Mouse (Mus musculus): ENCODE results near the gene Retreg3. TPM values are rescaled to one million over a fixed set of nuclear protein-coding genes. Genes with fewer than 3 reads are reported as not detected.

Retreg3 gene
- polyA plus RNA-seq, 1 experiment from 2014 or later, result 14.0 TPM

GRCm38 (mm10) chr11:101141088-101141487, 21.4 kb upstream of the Retreg3 start:
- H3K27ac ChIP-seq (ENCODE audit: low read depth, low read length), result no peak overlapping the region
- peaks cover 7% of the 10 kb centered on the region for H3K4me1 ChIP-seq (ENCODE audit: control insufficient read depth, insufficient read depth, low read length)
- no peak overlapping the region for H3K4me2 ChIP-seq (ENCODE audit: low read length)
- no peak overlapping the region for H3K9ac ChIP-seq (ENCODE audit: low read length)
- 66% methylated on average over 8 of the region's 8 CpGs for whole genome bisulfite sequencing
- DNase-seq (ENCODE audit: low spot score), result no peak
- no peaks in the 10 kb centered on the region for H3K9me3 ChIP-seq (replicated peaks; ENCODE audit: control insufficient read depth, low read length)
- no peak for ATAC-seq
- no peaks in the 10 kb centered on the region for H3K27me3 ChIP-seq (replicated peaks; ENCODE audit: control insufficient read depth, insufficient read depth, low read length)
- H3K36me3 ChIP-seq (ENCODE audit: control insufficient read depth, insufficient read depth, low read length), result no peaks in the 10 kb centered on the region
- H3K4me3 ChIP-seq (ENCODE audit: low read depth, low read length), result no peak overlapping the region

- no peaks in the 10 kb centered on the region for H3K9me3 ChIP-seq (replicated peaks; ENCODE audit: control insufficient read depth, low read length)
- peak overlapping the region; percentile 51 for H3K4me2 ChIP-seq (ENCODE audit: low read length)
- WGBS, result 20% methylated on average over 27 of the region's 27 CpGs
- H3K27ac ChIP-seq (ENCODE audit: low read depth, low read length), result peak overlapping the region; percentile 52
- DNase-seq (ENCODE audit: low spot score), result peak; percentile 92
- H3K36me3 ChIP-seq (ENCODE audit: control insufficient read depth, insufficient read depth, low read length), result no peaks in the 10 kb centered on the region
- peak; percentile 85 for ATAC-seq
- no peaks in the 10 kb centered on the region for H3K27me3 ChIP-seq (replicated peaks; ENCODE audit: control insufficient read depth, insufficient read depth, low read length)
- H3K4me3 ChIP-seq (ENCODE audit: low read depth, low read length), result peak overlapping the region; percentile 29
- H3K4me1 ChIP-seq (ENCODE audit: control insufficient read depth, insufficient read depth, low read length), result peaks cover 7% of the 10 kb centered on the region
- peak overlapping the region; percentile 61 for H3K9ac ChIP-seq (ENCODE audit: low read length)
Measured at GRCm38 (mm10) chr11:101140164-101140819, 20.6 kb upstream of the Retreg3 start.

GRCm38 (mm10) chr11:101138536-101139181, 19.0 kb upstream of the Retreg3 start:
- H3K27me3 ChIP-seq (replicated peaks; ENCODE audit: control insufficient read depth, insufficient read depth, low read length), result no peaks in the 10 kb centered on the region
- ATAC-seq (peak; percentile 30; the same call in 1 of the 2 replicates), DNase-seq (ENCODE audit: low spot score) (peak; percentile 45)
- H3K4me1 ChIP-seq (ENCODE audit: control insufficient read depth, insufficient read depth, low read length), result peaks cover 7% of the 10 kb centered on the region
- H3K9me3 ChIP-seq (replicated peaks; ENCODE audit: control insufficient read depth, low read length), result no peaks in the 10 kb centered on the region
- H3K36me3 ChIP-seq (ENCODE audit: control insufficient read depth, insufficient read depth, low read length), result no peaks in the 10 kb centered on the region
- no peak overlapping the region; the same call in 1 of the 2 replicates for H3K27ac ChIP-seq (ENCODE audit: low read depth, low read length)
- H3K4me2 ChIP-seq (ENCODE audit: low read length), result peak overlapping the region; percentile 38
- WGBS, result 21% methylated on average over 15 of the region's 15 CpGs
- H3K4me3 ChIP-seq (ENCODE audit: low read depth, low read length), result no peak overlapping the region
- 0 out of 2 replicates have a peak overlapping the region, but pooled peaks have one; percentile 22 for H3K9ac ChIP-seq (ENCODE audit: low read length)

GRCm38 (mm10) chr11:101137000-101137399, 17.3 kb upstream of the Retreg3 start:
- no peak overlapping the region for H3K4me2 ChIP-seq (ENCODE audit: low read length)
- no peak for ATAC-seq
- no peak overlapping the region for H3K27ac ChIP-seq (ENCODE audit: low read depth, low read length)
- H3K4me1 ChIP-seq (ENCODE audit: control insufficient read depth, insufficient read depth, low read length), result peaks cover 7% of the 10 kb centered on the region
- 77% methylated on average over 7 of the region's 7 CpGs for WGBS
- no peak for DNase-seq (ENCODE audit: low spot score)
- no peaks in the 10 kb centered on the region for H3K36me3 ChIP-seq (ENCODE audit: control insufficient read depth, insufficient read depth, low read length)
- no peak overlapping the region for H3K4me3 ChIP-seq (ENCODE audit: low read depth, low read length)
- H3K9me3 ChIP-seq (replicated peaks; ENCODE audit: control insufficient read depth, low read length), result no peaks in the 10 kb centered on the region
- no peak overlapping the region for H3K9ac ChIP-seq (ENCODE audit: low read length)
- H3K27me3 ChIP-seq (replicated peaks; ENCODE audit: control insufficient read depth, insufficient read depth, low read length), result no peaks in the 10 kb centered on the region

GRCm38 (mm10) chr11:101134217-101134865, 14.6 kb upstream of the Retreg3 start:
- 78% methylated on average over 13 of the region's 13 CpGs for WGBS
- DNase-seq (ENCODE audit: low spot score) (no peak), ATAC-seq (no peak)
- peaks cover under 1% of the 10 kb centered on the region; the same call in 1 of the 2 replicates for H3K4me1 ChIP-seq (ENCODE audit: control insufficient read depth, insufficient read depth, low read length)
- H3K36me3 ChIP-seq (ENCODE audit: control insufficient read depth, insufficient read depth, low read length), result no peaks in the 10 kb centered on the region
- no peak overlapping the region for H3K9ac ChIP-seq (ENCODE audit: low read length)
- no peak overlapping the region for H3K4me3 ChIP-seq (ENCODE audit: low read depth, low read length)
- H3K27me3 ChIP-seq (replicated peaks; ENCODE audit: control insufficient read depth, insufficient read depth, low read length), result no peaks in the 10 kb centered on the region
- H3K9me3 ChIP-seq (replicated peaks; ENCODE audit: control insufficient read depth, low read length), result no peaks in the 10 kb centered on the region
- H3K4me2 ChIP-seq (ENCODE audit: low read length), result no peak overlapping the region
- no peak overlapping the region for H3K27ac ChIP-seq (ENCODE audit: low read depth, low read length)

GRCm38 (mm10) chr11:101133037-101133436, 13.3 kb upstream of the Retreg3 start:
- H3K27ac ChIP-seq (ENCODE audit: low read depth, low read length), result no peak overlapping the region
- no peaks in the 10 kb centered on the region for H3K27me3 ChIP-seq (replicated peaks; ENCODE audit: control insufficient read depth, insufficient read depth, low read length)
- H3K4me1 ChIP-seq (ENCODE audit: control insufficient read depth, insufficient read depth, low read length), result no peaks in the 10 kb centered on the region
- H3K4me2 ChIP-seq (ENCODE audit: low read length), result no peak overlapping the region
- no peak for DNase-seq (ENCODE audit: low spot score)
- no peaks in the 10 kb centered on the region for H3K36me3 ChIP-seq (ENCODE audit: control insufficient read depth, insufficient read depth, low read length)
- WGBS, result 89% methylated on average over 12 of the region's 12 CpGs
- no peaks in the 10 kb centered on the region for H3K9me3 ChIP-seq (replicated peaks; ENCODE audit: control insufficient read depth, low read length)
- H3K9ac ChIP-seq (ENCODE audit: low read length), result no peak overlapping the region
- no peak overlapping the region for H3K4me3 ChIP-seq (ENCODE audit: low read depth, low read length)
- no peak for ATAC-seq

GRCm38 (mm10) chr11:101131701-101132100, 12.0 kb upstream of the Retreg3 start:
- 86% methylated on average over 6 of the region's 6 CpGs for WGBS
- no peak overlapping the region for H3K4me3 ChIP-seq (ENCODE audit: low read depth, low read length)
- ATAC-seq, result no peak
- H3K9ac ChIP-seq (ENCODE audit: low read length), result no peak overlapping the region
- no peak overlapping the region for H3K27ac ChIP-seq (ENCODE audit: low read depth, low read length)
- H3K36me3 ChIP-seq (ENCODE audit: control insufficient read depth, insufficient read depth, low read length), result peaks cover 2% of the 10 kb centered on the region
- no peaks in the 10 kb centered on the region for H3K4me1 ChIP-seq (ENCODE audit: control insufficient read depth, insufficient read depth, low read length)
- H3K27me3 ChIP-seq (replicated peaks; ENCODE audit: control insufficient read depth, insufficient read depth, low read length), result no peaks in the 10 kb centered on the region
- H3K9me3 ChIP-seq (replicated peaks; ENCODE audit: control insufficient read depth, low read length), result no peaks in the 10 kb centered on the region
- no peak overlapping the region for H3K4me2 ChIP-seq (ENCODE audit: low read length)
- DNase-seq (ENCODE audit: low spot score), result no peak

- Histone ChIP-seq H3K4me2 (ENCODE audit: low read length) (no peak overlapping the region), H3K4me3 (ENCODE audit: low read depth, low read length) (no peak overlapping the region), H3K27ac (ENCODE audit: low read depth, low read length) (no peak overlapping the region), H3K36me3 (ENCODE audit: control insufficient read depth, insufficient read depth, low read length) (peaks cover 7% of the 10 kb centered on the region), H3K27me3 (replicated peaks; ENCODE audit: control insufficient read depth, insufficient read depth, low read length) (no peaks in the 10 kb centered on the region), H3K4me1 (ENCODE audit: control insufficient read depth, insufficient read depth, low read length) (no peaks in the 10 kb centered on the region), H3K9me3 (replicated peaks; ENCODE audit: control insufficient read depth, low read length) (no peaks in the 10 kb centered on the region), H3K9ac (ENCODE audit: low read length) (no peak overlapping the region)
- ATAC-seq (no peak), DNase-seq (ENCODE audit: low spot score) (peak; percentile 24)
- WGBS, result 92% methylated on average over 2 of the region's 2 CpGs
Measured at GRCm38 (mm10) chr11:101131187-101131586, 11.5 kb upstream of the Retreg3 start.

All from forebrain, embryonic 14.5 days (tissue).